Mouse (Mus musculus) heart, adult 2 months (tissue): ENCODE data around the gene Lcn2.

Experiments used
- CTCF ChIP-seq: fragments of 200-600 bp; IDR thresholded peaks from 2 replicates; pipeline ENCODE4 v1.8.1; 2022; ENCODE audit warnings: antibody characterized with exemption, mild to moderate bottlenecking, moderate library complexity
- POLR2A ChIP-seq: fragments of 200-500 bp; IDR thresholded peaks from 2 replicates; pipeline ENCODE4 v1.6.1; 2011; ENCODE audit warnings: mild to moderate bottlenecking, low read depth, low read length, control low read depth; ENCODE audit not compliant: insufficient read depth

GRCm38 (mm10) chr2:32349625-32350255 is 38.3 kb downstream of the Lcn2 start:
- TF ChIP-seq CTCF (no peak), POLR2A (no peak)
